Mouse (Mus musculus) midbrain, embryonic 15.5 days (tissue): ENCODE results near the gene Gm20696. TPM values are rescaled to one million over a fixed set of nuclear protein-coding genes. Genes with fewer than 3 reads are reported as not detected.

Experiments
- ATAC-seq: fragments of 200-750 bp; cut with Nextera tagmentation; replicated peaks from 2 replicates; pipeline ENCODE4 v1.8.0; 2017; ENCODE audit warnings: moderate TSS enrichment
- H3K27ac ChIP-seq: fragments of 300-500 bp; sonication (generic); 2 replicates; pipeline ENCODE4 v1.5.1; 2015; ENCODE audit warnings: mild to moderate bottlenecking, inconsistent platforms
- H3K27me3 ChIP-seq: fragments of 300-500 bp; sonication (generic); replicated peaks from 2 replicates; pipeline ENCODE4 v1.6.1; 2015; ENCODE audit warnings: inconsistent platforms
- H3K36me3 ChIP-seq: fragments of 300-500 bp; sonication (generic); replicated peaks from 2 replicates; pipeline ENCODE4 v1.6.1; 2015; ENCODE audit warnings: inconsistent platforms
- H3K4me1 ChIP-seq: fragments of 300-500 bp; sonication (generic); 2 replicates; pipeline ENCODE4 v1.6.1; 2015; ENCODE audit warnings: inconsistent platforms
- H3K4me2 ChIP-seq: fragments of 300-500 bp; sonication (generic); 2 replicates; pipeline ENCODE4 v1.6.1; 2015; ENCODE audit warnings: inconsistent platforms, mild to moderate bottlenecking, moderate library complexity
- H3K4me3 ChIP-seq: fragments of 300-500 bp; sonication (generic); 2 replicates; pipeline ENCODE4 v1.5.1; 2015; ENCODE audit warnings: mild to moderate bottlenecking, inconsistent platforms
- H3K9ac ChIP-seq: fragments of 300-500 bp; sonication (generic); 2 replicates; pipeline ENCODE4 v1.6.1; 2015; ENCODE audit warnings: mild to moderate bottlenecking, inconsistent platforms
- H3K9me3 ChIP-seq: fragments of 300-500 bp; sonication (generic); 2 replicates; pipeline ENCODE4 v1.6.1; 2016; ENCODE audit warnings: inconsistent platforms
- WGBS: fragments of 180-500 bp; shearing (Covaris S2); methylation state at CpG from one replicate; pipeline ENCODE4 v1.1.7; 2015; ENCODE audit warnings: mixed read lengths; 5-methylcytosine and 5-hydroxymethylcytosine counted together
- polyA plus RNA-seq: library from polyadenylated mRNA; unstranded; fragments of >200 nt; fragmentation: Nextera tagmentation; extraction: Ambion mirVana; gene quantifications from 2 replicates; pipeline ENCODE4 v1.2.1, GENCODE M21; 2015

The Gm20696 gene
- polyA plus RNA-seq, 1 experiment from 2014 or later: 2.9 TPM

DNA sequence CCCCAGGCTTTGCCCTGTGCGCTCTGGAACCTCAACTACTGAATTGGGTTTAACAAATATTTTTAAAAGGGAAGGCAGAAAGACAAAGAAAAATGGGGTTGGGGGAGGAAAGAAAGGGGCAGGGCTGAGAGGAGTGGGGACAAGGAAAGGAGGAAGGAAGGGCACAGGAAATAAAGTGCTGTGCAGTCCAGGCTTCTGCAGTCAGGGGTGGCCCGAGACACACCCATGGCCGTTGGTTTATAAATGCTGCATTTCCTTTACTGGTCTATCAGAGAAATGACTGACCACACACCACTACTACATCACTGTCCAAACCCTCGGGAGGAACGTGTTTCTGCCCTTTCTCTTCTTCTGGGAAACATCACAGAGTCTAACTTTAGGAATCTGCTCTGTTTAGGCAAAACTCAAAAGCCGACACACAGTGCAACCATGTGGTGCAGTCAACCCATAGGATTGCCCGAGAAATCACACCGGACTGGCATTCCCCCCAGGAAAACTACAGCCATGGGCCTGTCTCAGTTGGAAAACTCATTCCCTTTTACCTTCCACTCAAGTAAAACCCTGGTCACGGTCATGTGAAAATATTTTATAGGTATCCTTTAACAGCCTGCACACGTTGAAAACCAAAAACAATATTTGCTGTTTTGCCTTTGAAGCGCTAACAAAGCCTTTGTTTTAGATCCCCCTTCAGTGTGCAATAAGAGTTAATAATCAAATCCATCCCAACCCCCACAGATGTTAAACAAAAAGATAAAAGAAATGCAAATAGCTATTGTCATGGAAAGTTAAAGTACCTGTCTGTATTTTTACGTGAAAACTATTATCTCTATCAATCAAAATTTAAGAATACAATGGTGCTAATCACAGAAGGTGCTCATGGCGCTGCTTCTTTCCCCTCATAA, 402.2 kb downstream of the Gm20696 start:
- H3K4me2 ChIP-seq: no peak overlapping the region

GRCm38 (mm10) chr6:99263886-99264185, 402.8 kb downstream of the Gm20696 start:
- Histone ChIP-seq H3K36me3 (no peaks in the 10 kb centered on the region), H3K9ac (no peak overlapping the region), H3K9me3 (no peaks in the 10 kb centered on the region), H3K4me2 (no peak overlapping the region), H3K27me3 (0 out of 2 replicates have a peak, but pooled peaks cover 3% of the 10 kb centered on the region), H3K4me1 (peaks cover 34% of the 10 kb centered on the region), H3K4me3 (no peak overlapping the region), H3K27ac (no peak overlapping the region)
- 54% methylated on average over 2 of the region's 2 CpGs for WGBS
- ATAC-seq: no peak

More for the DNA sequence above, 402.2 kb downstream of the Gm20696 start:
- Histone ChIP-seq H3K9ac (no peak overlapping the region), H3K36me3 (no peaks in the 10 kb centered on the region), H3K4me3 (no peak overlapping the region), H3K4me1 (peaks cover 34% of the 10 kb centered on the region), H3K27me3 (0 out of 2 replicates have a peak, but pooled peaks cover 3% of the 10 kb centered on the region), H3K27ac (no peak overlapping the region), H3K9me3 (no peaks in the 10 kb centered on the region)
- no peak for ATAC-seq
- WGBS: 38% methylated on average over 13 of the region's 13 CpGs

GRCm38 (mm10) chr6:99263061-99263885, 403.3 kb downstream of the Gm20696 start:
- H3K4me3 ChIP-seq: no peak overlapping the region
- H3K27ac ChIP-seq: no peak overlapping the region

GRCm38 (mm10) chr6:99261737-99262130, 404.9 kb downstream of the Gm20696 start:
- no peak overlapping the region for H3K4me3 ChIP-seq
- no peaks in the 10 kb centered on the region for H3K9me3 ChIP-seq
- 0 out of 2 replicates have a peak, but pooled peaks cover 3% of the 10 kb centered on the region for H3K27me3 ChIP-seq
- ATAC-seq: no peak
- H3K27ac ChIP-seq: no peak overlapping the region
- no peak overlapping the region for H3K4me2 ChIP-seq
- 47% methylated on average over 4 of the region's 4 CpGs for WGBS
- H3K36me3 ChIP-seq: no peaks in the 10 kb centered on the region
- H3K9ac ChIP-seq: no peak overlapping the region
- H3K4me1 ChIP-seq: peaks cover 33% of the 10 kb centered on the region

More at GRCm38 (mm10) chr6:99263061-99263885, 403.3 kb downstream of the Gm20696 start:
- Histone ChIP-seq H3K4me1 (peaks cover 34% of the 10 kb centered on the region), H3K9me3 (no peaks in the 10 kb centered on the region), H3K27me3 (0 out of 2 replicates have a peak, but pooled peaks cover 3% of the 10 kb centered on the region), H3K9ac (no peak overlapping the region), H3K36me3 (no peaks in the 10 kb centered on the region), H3K4me2 (no peak overlapping the region)
- 20% methylated on average over 12 of the region's 12 CpGs for WGBS
- ATAC-seq: no peak

DNA sequence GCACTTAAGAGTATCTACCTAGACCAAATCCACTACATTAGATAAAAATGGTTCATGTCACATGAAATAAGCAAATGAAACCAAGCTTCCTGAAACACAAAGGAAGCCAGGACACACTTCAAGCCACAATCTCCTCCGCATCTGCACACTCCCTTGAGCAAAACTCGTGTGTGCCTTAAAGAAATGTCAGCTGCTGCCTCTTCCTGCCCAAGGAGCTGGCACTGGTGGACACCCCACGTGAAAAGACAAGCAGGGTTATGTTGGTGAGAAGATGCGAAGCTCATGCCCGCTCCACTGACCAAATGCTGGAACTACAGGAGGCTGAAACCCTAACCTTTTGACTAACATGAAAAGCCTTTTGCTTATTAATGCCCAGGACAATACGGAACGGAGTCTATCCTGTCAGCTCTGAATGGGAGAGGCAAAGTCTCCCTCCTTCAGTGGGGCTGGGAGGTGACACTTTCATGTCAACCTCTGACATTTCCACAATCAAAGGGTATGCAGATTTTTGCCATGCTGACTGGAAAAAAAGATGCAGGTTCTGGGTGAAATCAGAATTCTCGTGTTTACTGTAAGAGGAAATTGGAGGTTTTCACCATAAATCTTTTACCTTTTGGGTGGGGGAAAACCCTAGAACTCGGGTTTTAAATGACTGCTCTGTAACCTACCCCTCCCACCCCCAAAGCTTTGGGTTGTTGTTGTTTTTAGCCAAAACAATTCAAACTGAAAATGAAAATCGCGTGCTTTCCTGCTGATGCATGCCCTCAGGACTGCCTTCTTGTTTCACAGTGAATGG, 405.5 kb downstream of the Gm20696 start:
- H3K4me1 ChIP-seq: peaks cover 31% of the 10 kb centered on the region
- 40% methylated on average over 11 of the region's 11 CpGs for WGBS

DNA sequence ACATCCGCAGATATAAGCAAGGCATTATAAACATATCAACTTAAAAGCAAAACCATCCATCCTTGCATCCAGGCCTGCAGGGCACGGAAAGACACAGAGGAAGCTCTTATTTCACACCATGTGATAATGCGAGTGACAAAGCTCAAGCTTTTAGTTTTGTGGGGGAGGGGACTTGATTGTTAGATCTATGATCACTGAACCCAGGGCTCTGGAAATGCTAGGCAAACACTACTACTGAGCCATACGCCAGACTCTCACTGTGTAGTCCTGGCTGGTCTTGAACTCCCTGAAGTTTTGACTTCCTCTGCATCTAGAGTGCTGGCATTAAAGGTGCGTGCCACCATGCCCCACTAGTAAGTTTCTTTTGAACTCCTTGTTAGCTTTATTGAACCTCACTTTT, 408.3 kb downstream of the Gm20696 start:
- peaks cover 7% of the 10 kb centered on the region; the same call in 1 of the 2 replicates for H3K4me1 ChIP-seq
- no peak overlapping the region for H3K4me3 ChIP-seq
- no peak for ATAC-seq
- H3K4me2 ChIP-seq: no peak overlapping the region
- no peak overlapping the region for H3K27ac ChIP-seq
- no peaks in the 10 kb centered on the region for H3K36me3 ChIP-seq
- H3K9ac ChIP-seq: no peak overlapping the region
- H3K27me3 ChIP-seq: no peaks in the 10 kb centered on the region
- H3K9me3 ChIP-seq: no peaks in the 10 kb centered on the region
- WGBS: 83% methylated on average over 5 of the region's 5 CpGs

More for the DNA sequence above, 405.5 kb downstream of the Gm20696 start:
- Histone ChIP-seq H3K4me2 (no peak overlapping the region), H3K36me3 (no peaks in the 10 kb centered on the region), H3K27me3 (0 out of 2 replicates have a peak, but pooled peaks cover 3% of the 10 kb centered on the region), H3K9ac (no peak overlapping the region), H3K4me3 (no peak overlapping the region), H3K27ac (no peak overlapping the region), H3K9me3 (no peaks in the 10 kb centered on the region)
- no peak for ATAC-seq

- ATAC-seq: no peak
- 85% methylated on average over 2 of the region's 2 CpGs for WGBS
- no peak overlapping the region for H3K4me3 ChIP-seq
Observed at GRCm38 (mm10) chr6:99257676-99258075, 408.9 kb downstream of the Gm20696 start.

GRCm38 (mm10) chr6:99253331-99253730, 413.3 kb downstream of the Gm20696 start:
- ATAC-seq: no peak
- Histone ChIP-seq H3K4me1 (no peaks in the 10 kb centered on the region), H3K9ac (no peak overlapping the region), H3K4me3 (no peak overlapping the region), H3K27me3 (no peaks in the 10 kb centered on the region), H3K27ac (no peak overlapping the region), H3K9me3 (no peaks in the 10 kb centered on the region), H3K4me2 (no peak overlapping the region), H3K36me3 (no peaks in the 10 kb centered on the region)
- WGBS: 88% methylated on average over 8 of the region's 8 CpGs

More at GRCm38 (mm10) chr6:99257676-99258075, 408.9 kb downstream of the Gm20696 start:
- H3K36me3 ChIP-seq: no peaks in the 10 kb centered on the region
- H3K27ac ChIP-seq: no peak overlapping the region
- H3K4me2 ChIP-seq: no peak overlapping the region
- no peaks in the 10 kb centered on the region for H3K27me3 ChIP-seq
- H3K4me1 ChIP-seq: 0 out of 2 replicates have a peak, but pooled peaks cover 4% of the 10 kb centered on the region
- H3K9ac ChIP-seq: no peak overlapping the region
- no peaks in the 10 kb centered on the region for H3K9me3 ChIP-seq

DNA sequence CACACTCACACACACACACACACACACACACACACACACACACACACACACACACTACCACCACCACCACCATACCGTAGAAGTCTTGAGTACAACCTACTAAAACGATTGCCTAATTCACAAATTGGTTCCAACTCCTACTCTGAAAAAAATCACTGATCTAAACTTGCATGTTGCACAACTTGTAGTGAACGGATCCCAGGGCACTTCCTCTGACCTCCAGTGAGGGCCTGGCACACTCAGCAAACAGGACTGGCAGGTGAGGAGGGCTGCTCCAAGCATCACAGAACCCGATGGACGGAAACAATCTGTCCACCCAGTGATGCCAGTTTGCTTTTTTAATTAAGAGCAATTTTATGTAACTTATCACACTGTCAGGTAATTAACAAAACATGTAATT, 413.8 kb downstream of the Gm20696 start:
- H3K4me1 ChIP-seq: no peaks in the 10 kb centered on the region
- H3K4me3 ChIP-seq: no peak overlapping the region
- no peak overlapping the region for H3K27ac ChIP-seq
- H3K9ac ChIP-seq: no peak overlapping the region
- H3K36me3 ChIP-seq: no peaks in the 10 kb centered on the region
- no peaks in the 10 kb centered on the region for H3K27me3 ChIP-seq
- H3K4me2 ChIP-seq: no peak overlapping the region
- no peaks in the 10 kb centered on the region for H3K9me3 ChIP-seq
- ATAC-seq: no peak
- 90% methylated on average over 5 of the region's 5 CpGs for WGBS

DNA sequence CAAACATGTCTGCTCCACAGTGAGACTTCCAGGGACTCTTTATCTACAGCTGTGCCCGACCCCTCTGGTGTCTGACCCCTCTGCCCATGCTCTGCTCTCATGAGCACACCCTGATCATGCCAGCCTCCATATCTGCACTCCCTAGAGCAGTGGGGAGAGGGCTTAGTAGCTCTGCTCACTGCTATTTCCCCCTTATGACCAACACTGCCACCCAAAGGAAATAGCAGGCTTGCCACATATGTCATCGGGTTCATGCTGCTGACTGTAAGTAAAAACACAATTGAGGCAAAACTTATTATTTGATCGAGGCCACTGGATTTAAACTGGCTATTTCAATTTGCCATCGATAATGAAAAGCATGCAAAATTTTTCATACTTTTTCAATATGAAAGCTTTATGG, 414.7 kb downstream of the Gm20696 start:
- H3K9ac ChIP-seq: no peak overlapping the region
- H3K36me3 ChIP-seq: no peaks in the 10 kb centered on the region
- WGBS: 88% methylated on average over 4 of the region's 4 CpGs
- no peaks in the 10 kb centered on the region for H3K9me3 ChIP-seq
- no peak for ATAC-seq
- H3K27me3 ChIP-seq: no peaks in the 10 kb centered on the region
- H3K4me2 ChIP-seq: no peak overlapping the region
- no peak overlapping the region for H3K4me3 ChIP-seq
- H3K4me1 ChIP-seq: no peaks in the 10 kb centered on the region
- H3K27ac ChIP-seq: no peak overlapping the region

DNA sequence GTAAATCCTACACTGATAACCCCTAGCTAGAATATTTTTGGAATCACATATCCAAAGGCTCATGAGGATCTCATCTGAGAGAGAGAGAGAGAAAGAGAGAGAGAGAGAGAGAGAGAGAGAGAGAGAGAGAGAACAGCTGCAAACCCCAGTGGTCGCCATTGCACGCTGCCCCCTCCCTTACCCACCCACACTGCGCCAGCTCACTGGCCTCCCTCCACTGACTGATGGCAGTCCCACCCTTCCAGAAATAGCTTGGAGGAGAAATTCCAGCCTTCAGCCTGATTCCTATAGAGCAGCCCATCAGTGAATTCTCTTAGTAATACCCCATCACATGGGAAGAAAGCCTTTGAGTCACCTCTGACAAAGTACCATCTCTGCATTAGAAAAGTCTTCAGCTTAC, 415.4 kb downstream of the Gm20696 start:
- Histone ChIP-seq H3K4me2 (no peak overlapping the region), H3K27ac (no peak overlapping the region), H3K4me3 (no peak overlapping the region), H3K36me3 (no peaks in the 10 kb centered on the region), H3K4me1 (no peaks in the 10 kb centered on the region), H3K9ac (no peak overlapping the region), H3K9me3 (no peaks in the 10 kb centered on the region), H3K27me3 (no peaks in the 10 kb centered on the region)
- ATAC-seq: no peak
- 95% methylated on average over 3 of the region's 3 CpGs for WGBS
